Mouse (Mus musculus) inflammation-experienced regulatory T-cells, adult 16 weeks (primary cell): ENCODE results near the gene Ccnf. TPM values are rescaled to one million over a fixed set of nuclear protein-coding genes. Genes with fewer than 3 reads are reported as not detected.

Experiments
- polyA plus RNA-seq: library from polyadenylated mRNA; unstranded; fragments of 100-300 nt; shearing (Covaris generic); gene quantifications from one replicate; pipeline ENCODE4 v1.2.1, GENCODE M21; 2017

Ccnf gene
- 5.1 TPM for polyA plus RNA-seq

GRCm38 (mm10) chr17:24251320-24252069, at the start of gene Ccnf:
TSS of gene Ccnf (minus strand) at chr17:24251484.

DNA sequence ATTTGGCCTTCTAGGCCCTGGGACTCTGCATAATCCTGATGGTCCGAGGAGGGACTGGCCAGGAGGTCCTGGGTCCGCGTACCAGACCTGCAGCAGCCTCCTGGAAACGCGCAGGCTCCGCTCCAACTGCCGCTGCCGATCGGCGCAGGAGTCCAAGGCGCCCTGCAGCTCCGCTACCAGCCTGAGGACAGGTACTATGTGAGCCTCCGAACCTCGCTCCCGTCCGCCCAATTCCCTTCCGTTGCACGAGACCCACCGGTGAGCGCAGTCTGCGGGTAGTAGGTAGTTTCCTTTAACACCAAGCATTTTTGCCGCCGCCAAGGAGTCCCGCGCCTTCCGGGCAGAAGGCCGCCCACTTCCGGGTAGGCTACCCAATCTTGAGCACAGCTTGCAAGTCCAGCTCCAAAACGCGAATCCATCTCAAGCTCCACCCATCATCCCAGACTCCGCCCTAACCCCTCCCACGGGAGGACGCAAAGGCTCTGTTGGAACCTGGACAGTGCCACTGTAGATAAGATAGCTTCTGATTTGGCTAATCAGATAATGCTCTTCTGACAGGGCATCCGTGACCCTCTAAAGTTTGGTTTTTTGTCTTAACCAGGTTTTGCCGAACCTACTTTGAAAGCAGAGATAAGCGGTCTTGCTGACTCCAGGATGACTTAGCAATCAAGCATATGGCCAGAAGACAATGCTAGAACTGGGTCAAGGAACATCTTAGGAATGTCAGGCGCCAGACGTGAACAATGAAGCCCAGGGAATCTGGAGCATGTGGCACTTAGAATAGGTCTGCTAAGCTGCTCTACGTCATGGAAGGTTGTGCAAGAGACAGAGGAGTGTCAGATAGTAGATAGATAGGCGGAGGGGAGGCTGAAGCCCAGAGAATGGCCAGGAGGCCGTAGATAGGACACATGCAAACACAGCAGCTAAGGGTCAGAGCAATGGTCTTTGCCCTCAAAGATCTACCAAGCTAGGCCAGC, 30.6 kb downstream of the Ccnf start, which contains the start of gene Tedc2:
TSS of gene Tedc2 (minus strand) at position 417 of the 977 bp plus-strand sequence.

DNA sequence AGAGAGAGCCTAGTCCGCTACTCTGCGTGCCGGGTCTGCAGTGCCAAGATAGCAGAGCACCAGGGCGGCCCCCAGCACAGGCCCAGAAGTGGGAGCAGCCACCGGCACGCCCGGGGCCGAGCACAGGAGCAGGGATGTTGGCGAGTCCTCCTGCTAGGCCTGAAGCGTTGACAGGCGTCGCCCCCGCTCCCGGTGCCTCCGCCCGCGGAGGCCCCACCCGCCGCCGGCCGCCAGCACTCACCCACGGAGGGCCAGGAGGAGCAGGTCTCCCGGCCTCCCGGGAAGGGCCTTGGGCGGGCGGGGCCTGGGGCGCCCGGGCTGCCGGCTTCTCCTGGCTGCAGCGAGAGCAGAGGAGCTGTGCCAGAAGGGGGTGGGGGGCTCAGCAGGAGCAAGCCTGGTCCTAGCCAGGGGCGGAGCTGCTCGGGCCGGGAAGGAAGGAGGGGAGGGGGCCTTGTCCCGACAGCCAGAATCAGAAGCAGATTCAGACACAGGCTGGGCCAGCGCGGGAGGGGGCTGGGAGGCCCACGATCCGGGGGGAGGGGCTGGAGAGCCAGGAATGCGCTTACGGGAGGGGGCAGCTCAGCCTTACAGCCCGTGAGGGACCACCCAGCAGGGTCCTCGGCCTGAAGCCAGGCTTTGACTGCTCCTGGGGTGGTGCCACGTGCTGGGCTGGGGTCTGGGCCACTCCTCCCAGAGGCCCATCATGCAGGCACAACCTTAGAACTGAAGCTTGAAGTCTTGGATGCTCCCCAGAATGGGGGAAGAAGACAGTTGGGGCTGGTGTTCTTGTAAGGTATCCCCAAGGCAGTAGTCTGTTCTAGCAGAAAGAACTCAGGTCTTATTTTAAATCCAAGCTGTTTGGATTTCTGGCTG, 42.0 kb downstream of the Ccnf start, which contains the start of gene Ntn3:
TSS of gene Ntn3 (minus strand) at position 489 of the 873 bp plus-strand sequence.

DNA sequence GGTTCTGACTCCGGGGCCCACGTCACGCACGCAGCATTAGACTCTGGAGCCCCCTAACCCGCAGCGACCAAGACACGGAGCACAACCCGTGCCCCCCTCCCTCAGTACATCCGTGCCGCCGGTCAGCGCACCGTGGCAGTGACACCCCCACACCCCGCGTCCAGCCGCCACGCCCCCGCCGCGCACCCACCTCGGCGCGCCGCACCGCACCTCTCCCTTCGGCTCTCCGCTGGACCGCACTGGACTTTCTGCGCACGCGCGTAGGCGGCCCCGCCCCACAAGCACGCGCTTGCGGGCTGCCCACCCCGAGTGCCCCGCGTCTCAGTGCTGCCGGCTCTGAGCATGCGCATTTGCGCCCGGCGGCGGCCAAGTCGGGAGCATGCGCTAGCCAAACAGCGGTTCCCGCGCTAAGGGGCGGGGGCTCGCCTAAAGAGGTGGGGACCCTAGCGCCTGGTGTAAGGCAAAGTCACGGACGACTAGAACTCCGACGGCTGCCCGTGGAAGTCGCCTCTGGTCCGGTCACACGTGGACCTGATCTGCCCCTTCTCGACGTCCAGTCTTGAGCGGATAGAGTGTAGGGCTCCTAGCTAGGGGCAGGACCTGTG, 45.9 kb downstream of the Ccnf start, which contains the start of gene Tbc1d24:
TSS of gene Tbc1d24 (minus strand) at position 279 of the 605 bp plus-strand sequence.

Other genes with a start within 250 kb of the Ccnf start
- gene Prss27, start 213.3 kb downstream of the Ccnf start, polyA plus RNA-seq = 0.55 TPM
- gene Kctd5, start 178.0 kb downstream of the Ccnf start, polyA plus RNA-seq = 12.9 TPM
- gene Pdpk1, start 100.6 kb downstream of the Ccnf start, polyA plus RNA-seq = 57.8 TPM
- gene Amdhd2, start 87.7 kb downstream of the Ccnf start, polyA plus RNA-seq = 43.3 TPM
- 350 TPM for gene Atp6v0c, start 81.8 kb downstream of the Ccnf start, polyA plus RNA-seq
- 0.80 TPM for gene Tbc1d24, start 45.9 kb downstream of the Ccnf start, polyA plus RNA-seq
- gene Ntn3, start 42.0 kb downstream of the Ccnf start, polyA plus RNA-seq = 0.06 TPM
- gene Tedc2, start 30.6 kb downstream of the Ccnf start, polyA plus RNA-seq = 6.0 TPM
- not detected for gene Abca17, start 99.6 kb upstream of the Ccnf start, polyA plus RNA-seq
- gene Abca3, start 100.5 kb upstream of the Ccnf start, polyA plus RNA-seq = 42.8 TPM
- 211 TPM for gene Rnps1, start 163.1 kb upstream of the Ccnf start, polyA plus RNA-seq
- 95.3 TPM for gene Eci1, start 175.2 kb upstream of the Ccnf start, polyA plus RNA-seq
- 6.8 TPM for gene Dnase1l2, start 191.6 kb upstream of the Ccnf start, polyA plus RNA-seq
- 91.5 TPM for gene E4f1, start 218.8 kb upstream of the Ccnf start, polyA plus RNA-seq
- 5.3 TPM for gene Pgp, start 218.9 kb upstream of the Ccnf start, polyA plus RNA-seq
- 0.41 TPM for gene Bricd5, start 222.4 kb upstream of the Ccnf start, polyA plus RNA-seq
- gene Mlst8, start 227.6 kb upstream of the Ccnf start, polyA plus RNA-seq = 31.0 TPM
- gene Caskin1, start 237.1 kb upstream of the Ccnf start, polyA plus RNA-seq = 0.09 TPM